Mouse (Mus musculus) lung, adult 2 months (tissue): ENCODE results near the gene Prss57.

ENCODE experiments used
- CTCF ChIP-seq: fragments of 200-500 bp; IDR thresholded peaks from 2 replicates; pipeline ENCODE4 v1.5.1; 2011; ENCODE audit warnings: mild to moderate bottlenecking, low read length, control low read depth; ENCODE audit not compliant: insufficient read depth
- POLR2A ChIP-seq: fragments of 200-500 bp; IDR thresholded peaks from 2 replicates; pipeline ENCODE4 v1.6.1; 2011; ENCODE audit warnings: low read depth, mild to moderate bottlenecking, control low read depth, low read length, borderline replicate concordance; ENCODE audit errors: extremely low read depth

GRCm38 (mm10) chr10:79768400-79768799 lies 22.4 kb downstream of the Prss57 start:
- TF ChIP-seq POLR2A = no peak
- peak; percentile 97 for TF ChIP-seq CTCF
